Mouse (Mus musculus): ENCODE measurements around the gene Dnah7b.
"Not testable (repeated sequence)": the region's sequence is repeated elsewhere in the genome, so short reads cannot be mapped to it uniquely, and the experiment has no call there.

Dnah7b gene

GRCm38 (mm10) chr1:46294451-46294850 is 228.3 kb downstream of the Dnah7b start:
- DNase-seq (ENCODE audit: low read depth, low spot score), result not testable (repeated sequence)

- DNase-seq (ENCODE audit: low read depth, low spot score), result not testable (repeated sequence)
These were observed 259.8 kb downstream of the Dnah7b start for GRCm38 (mm10) chr1:46325942-46326341.

- DNase-seq (ENCODE audit: low read depth, low spot score), result not testable (repeated sequence)
These were observed 279.2 kb downstream of the Dnah7b start for GRCm38 (mm10) chr1:46345301-46345700.

DNA sequence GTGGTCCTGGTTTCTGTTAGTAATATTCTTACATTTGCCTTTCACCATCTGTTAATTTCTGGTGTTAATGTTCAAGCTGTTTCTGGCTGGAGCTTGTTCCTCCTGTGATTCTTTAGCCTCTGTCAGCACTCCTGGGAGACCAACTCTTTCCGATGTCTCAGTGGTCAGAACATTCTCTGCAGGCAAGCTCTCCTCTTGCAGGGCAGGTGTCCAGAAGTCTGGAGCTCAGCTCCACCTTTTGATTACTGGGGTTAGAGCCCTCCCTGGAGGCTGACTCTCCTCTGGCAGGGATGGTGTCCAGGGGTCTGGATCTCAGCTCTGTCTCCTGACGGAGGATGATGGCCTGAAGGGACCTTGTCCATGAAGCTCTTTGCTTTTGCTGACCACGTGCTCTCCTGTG is 314.5 kb downstream of the Dnah7b start:
- DNase-seq (ENCODE audit: low read depth, low spot score), result not testable (repeated sequence)

DNA sequence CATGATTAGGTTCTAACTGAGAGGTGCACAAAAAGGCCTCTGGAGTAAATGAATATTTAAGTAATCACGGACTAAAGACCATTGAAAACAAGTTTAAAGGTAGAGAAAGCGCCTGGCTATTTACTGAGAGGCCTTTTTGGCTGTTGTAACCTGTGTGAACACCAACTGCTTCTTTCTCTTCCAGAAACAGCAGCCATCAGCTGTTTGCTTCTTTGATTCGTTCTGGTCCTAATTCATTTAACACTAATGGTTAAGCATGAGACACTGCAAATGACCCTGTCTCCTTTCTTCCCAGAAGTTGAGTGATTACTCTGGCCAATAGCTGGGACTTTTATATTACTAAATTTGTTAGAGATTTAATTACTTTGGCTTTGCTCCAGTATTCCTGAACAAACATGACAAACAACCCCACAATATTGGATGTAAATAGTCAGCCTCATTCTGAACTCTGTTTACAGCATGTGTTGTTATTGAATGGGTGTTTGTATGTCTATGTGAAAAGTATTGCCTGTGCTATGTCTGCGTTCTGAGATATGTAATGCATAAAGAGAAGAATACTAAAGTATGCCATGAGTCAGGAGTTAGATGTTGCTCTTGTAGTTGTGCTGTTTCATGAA is 328.7 kb downstream of the Dnah7b start:
- not testable (repeated sequence) for DNase-seq (ENCODE audit: low read depth, low spot score)

GRCm38 (mm10) chr1:46408324-46409115 is 342.4 kb downstream of the Dnah7b start:
- DNase-seq (ENCODE audit: low read depth, low spot score), result no peak

GRCm38 (mm10) chr1:46414798-46415197 is 348.7 kb downstream of the Dnah7b start:
- DNase-seq (ENCODE audit: low read depth, low spot score), result not testable (repeated sequence)

DNA sequence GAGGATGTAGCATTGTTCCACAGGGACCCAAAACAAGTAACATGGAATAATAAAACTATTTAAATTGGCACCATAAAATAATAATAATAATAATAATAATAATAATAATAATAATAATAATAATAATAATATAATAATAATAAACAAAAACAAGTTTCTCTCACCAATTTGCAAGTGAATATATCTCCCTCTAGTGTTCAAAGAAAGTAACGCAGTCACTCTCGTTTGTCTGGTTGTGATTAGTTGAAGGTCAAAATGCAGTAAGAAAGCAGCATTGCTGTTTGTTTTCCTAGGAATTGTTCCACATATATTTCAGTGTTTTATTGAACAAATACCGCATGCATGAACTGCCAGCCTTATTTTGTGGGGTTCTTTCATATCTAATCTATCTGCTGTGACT is 350.8 kb downstream of the Dnah7b start:
- peak; percentile 3 for DNase-seq (ENCODE audit: low read depth, low spot score)

DNA sequence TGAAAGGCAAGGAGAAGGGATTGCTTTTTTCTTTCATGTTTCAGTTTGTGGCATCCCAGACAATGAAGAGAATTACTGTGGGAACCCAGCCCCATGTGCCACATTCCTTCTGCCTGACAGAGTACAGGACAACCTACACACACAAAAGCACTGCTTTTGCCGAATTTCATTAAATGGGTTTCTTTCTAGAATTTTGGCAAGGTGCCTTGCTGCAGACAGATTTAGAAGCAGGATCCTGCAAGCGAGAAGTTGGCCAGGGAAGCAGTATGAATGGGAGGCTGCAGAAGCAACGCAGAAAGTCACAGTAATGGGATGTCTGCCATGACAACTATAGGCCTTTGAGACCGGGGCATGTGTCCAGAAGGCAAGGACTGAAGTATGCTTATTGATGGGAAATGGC is 352.9 kb downstream of the Dnah7b start:
- DNase-seq (ENCODE audit: low read depth, low spot score), result not testable (repeated sequence)
